Mouse (Mus musculus) ES-Bruce4 (cell line): ENCODE data around the gene Fam169b.

Experiments used
- CTCF ChIP-seq: IDR thresholded peaks from one replicate; pipeline ENCODE4 v1.8.1; 2011; ENCODE audit warnings: low read depth, low read length
- EP300 ChIP-seq: IDR thresholded peaks from 2 replicates; pipeline ENCODE4 v1.6.1; 2011; ENCODE audit warnings: low read depth, low read length; ENCODE audit not compliant: insufficient read depth

GRCm38 (mm10) chr7:68264531-68264930, 9.1 kb upstream of the Fam169b start:
- TF ChIP-seq CTCF (no peak), EP300 (no peak)
